24 mouse cellular contexts compared by ENCODE assay signal in genomic region chr10:18162435-18162971, GRCm38 (mm10). TPM values are rescaled to one million over a fixed set of nuclear protein-coding genes. Genes with fewer than 3 reads are reported as not detected.
"Had no signal": no experiment of that assay in that cellular context is flagged by ENCODE, and none has a peak within 500 bp of the region (broad histone marks: within the 10 kb centered on the region; RNA-seq: fewer than 3 reads in every experiment).

No protein-coding gene starts in this region.

- H3K4me1 ChIP-seq: kidney, embryonic 15.5 days; liver, embryonic 13.5 days; midbrain, embryonic 12.5 days; neural tube, embryonic 13.5 days; stomach, embryonic 15.5 days had no signal

- H3K27ac ChIP-seq: kidney, embryonic 15.5 days; left cerebral cortex, adult 2 months; liver, embryonic 13.5 days; midbrain, embryonic 12.5 days; neural tube, embryonic 13.5 days; stomach, embryonic 15.5 days had no signal

- H3K27me3 ChIP-seq: kidney, embryonic 15.5 days; liver, embryonic 13.5 days; midbrain, embryonic 12.5 days; neural tube, embryonic 13.5 days; stomach, embryonic 15.5 days had no signal

- H3K4me2 ChIP-seq: kidney, embryonic 15.5 days; liver, embryonic 13.5 days; midbrain, embryonic 12.5 days; neural tube, embryonic 13.5 days; stomach, embryonic 15.5 days had no signal

- DNase-seq: kidney, postnatal 10 days; kidney, postnatal 36 days; layer of hippocampus, postnatal 36 days; liver, embryonic 13.5 days; lung, adult 2 months; lung, postnatal 14 days; lung, postnatal 4 days; retina, postnatal 1 day; right cerebral cortex, postnatal 25 days; spleen, adult 18-20 months; thymus, adult 2 months; thymus, postnatal 14 days; thymus, postnatal 4 days had no signal

- H3K4me3 ChIP-seq: kidney, embryonic 15.5 days; left cerebral cortex, adult 2 months; liver, embryonic 13.5 days; midbrain, embryonic 12.5 days; myocyte; neural tube, embryonic 13.5 days; stomach, embryonic 15.5 days had no signal

- ATAC-seq: midbrain, embryonic 16.5 days had no signal

- H3K36me3 ChIP-seq: kidney, embryonic 15.5 days; liver, embryonic 13.5 days; midbrain, embryonic 12.5 days; neural tube, embryonic 13.5 days; stomach, embryonic 15.5 days had no signal

- H3K9ac ChIP-seq: kidney, embryonic 15.5 days; liver, embryonic 13.5 days; midbrain, embryonic 12.5 days; neural tube, embryonic 13.5 days; stomach, embryonic 15.5 days had no signal

- H3K9me3 ChIP-seq: kidney, embryonic 15.5 days; liver, embryonic 13.5 days; midbrain, embryonic 12.5 days; neural tube, embryonic 13.5 days; stomach, embryonic 15.5 days had no signal

RNA-seq across cellular contexts. Expression of gene Ect2l, which starts 48.2 kb away (rescaled TPM):
- total RNA-seq: liver, adult 2 months; monocyte, adult 5-6 weeks; neutrophil, adult 5-6 weeks had no signal
- polyA plus RNA-seq: liver, adult 2 months; liver, embryonic 16.5 days had no signal
